Mouse (Mus musculus): Measurements from ENCODE around the gene Map3k7. TPM values are rescaled to one million over a fixed set of nuclear protein-coding genes. Genes with fewer than 3 reads are reported as not detected.

Gene Map3k7
- 48.2 and 50.8 TPM in 2 replicates for polyA plus RNA-seq (2014; fragmentation: Nextera tagmentation; extraction: Ambion mirVana)

DNA sequence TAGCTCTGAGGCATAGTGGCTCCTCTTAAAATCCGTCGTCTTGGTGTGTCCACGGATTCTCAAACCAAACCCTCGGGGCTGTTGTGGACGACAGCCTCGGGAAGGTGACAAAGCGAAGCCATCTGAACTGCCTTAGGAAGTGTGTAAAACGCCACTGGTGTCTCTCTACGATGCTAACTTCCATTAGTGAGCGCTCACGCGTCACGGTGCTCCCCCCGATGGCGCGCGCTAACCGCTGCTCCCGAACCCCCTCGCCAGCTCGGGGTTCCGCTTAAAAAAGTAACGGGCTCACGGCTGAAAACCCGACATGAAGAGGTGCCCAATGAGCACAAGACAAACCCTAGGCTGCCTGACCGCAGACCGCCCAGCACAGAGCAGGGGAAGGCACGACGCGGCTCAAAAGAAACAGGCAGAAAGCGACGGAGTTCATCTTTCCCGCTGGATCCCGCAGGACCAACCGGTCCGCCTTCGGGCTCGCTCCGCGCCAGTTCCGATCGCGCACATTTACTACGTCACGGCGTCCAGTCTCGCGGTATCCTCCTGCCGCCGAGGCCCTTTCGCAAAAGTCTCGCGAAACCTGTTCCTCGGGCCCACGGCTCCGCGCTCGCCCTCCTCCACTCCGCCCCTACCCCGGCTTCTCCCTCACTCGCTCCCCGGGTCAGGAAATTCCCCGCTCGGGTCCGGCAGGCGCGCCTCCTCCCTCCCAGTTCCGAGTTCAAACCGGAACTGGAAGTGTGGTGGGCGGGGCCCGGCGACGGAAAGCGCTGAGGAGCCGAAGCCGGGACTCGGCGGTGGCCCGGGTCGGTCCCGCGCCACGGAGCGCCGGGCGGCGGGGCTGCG is at the start of gene Map3k7:
Map3k7 (plus strand) TSS at position 744 of the 840 bp plus-strand sequence.
- Histone ChIP-seq H3K4me3 (ENCODE audit: low read depth, low read length) (peak within 1 kb of the TSS; percentile 77), H3K27me3 (ENCODE audit: control insufficient read depth, insufficient read depth, low read length) (no peaks in the 10 kb centered on the region), H3K27ac (replicated peaks; ENCODE audit: low read depth, low read length) (peak within 1 kb of the TSS; percentile 92), H3K4me2 (ENCODE audit: low read depth, low read length) (peak within 1 kb of the TSS; percentile 50), H3K9me3 (replicated peaks; ENCODE audit: control insufficient read depth, low read length) (no peaks in the 10 kb centered on the region), H3K9ac (replicated peaks; ENCODE audit: low read length) (peak within 1 kb of the TSS; percentile 91), H3K36me3 (replicated peaks; ENCODE audit: control insufficient read depth, insufficient read depth, low read depth, low read length) (no peaks in the 10 kb centered on the region), H3K4me1 (ENCODE audit: control insufficient read depth, insufficient read depth, low read length) (no peaks in the 10 kb centered on the region)
- ATAC-seq (replicated peaks; ENCODE audit: insufficient number of reproducible peaks, low FRiP score, low TSS enrichment, low read depth), result peak; percentile 95
- WGBS, result under 1% methylated on average over 72 of the region's 88 CpGs
- DNase-seq (ENCODE audit: low spot score), result peak; percentile 96

GRCm38 (mm10) chr4:31915114-31915513 is 48.8 kb upstream of the Map3k7 start:
- no peaks in the 10 kb centered on the region for H3K4me1 ChIP-seq (ENCODE audit: control insufficient read depth, insufficient read depth, low read length)
- no peaks in the 10 kb centered on the region for H3K36me3 ChIP-seq (replicated peaks; ENCODE audit: control insufficient read depth, insufficient read depth, low read depth, low read length)
- 76% methylated on average over 11 of the region's 11 CpGs for WGBS
- H3K27ac ChIP-seq (replicated peaks; ENCODE audit: low read depth, low read length), result no peak overlapping the region
- ATAC-seq (replicated peaks; ENCODE audit: insufficient number of reproducible peaks, low FRiP score, low TSS enrichment, low read depth) (no peak), DNase-seq (ENCODE audit: low spot score) (no peak)
- no peak overlapping the region for H3K4me3 ChIP-seq (ENCODE audit: low read depth, low read length)
- no peaks in the 10 kb centered on the region for H3K27me3 ChIP-seq (ENCODE audit: control insufficient read depth, insufficient read depth, low read length)
- no peak overlapping the region for H3K4me2 ChIP-seq (ENCODE audit: low read depth, low read length)
- no peak overlapping the region for H3K9ac ChIP-seq (replicated peaks; ENCODE audit: low read length)
- H3K9me3 ChIP-seq (replicated peaks; ENCODE audit: control insufficient read depth, low read length), result no peaks in the 10 kb centered on the region

GRCm38 (mm10) chr4:31918717-31919116 is 45.2 kb upstream of the Map3k7 start:
- Histone ChIP-seq H3K27me3 (ENCODE audit: control insufficient read depth, insufficient read depth, low read length) (no peaks in the 10 kb centered on the region), H3K4me3 (ENCODE audit: low read depth, low read length) (no peak overlapping the region), H3K27ac (replicated peaks; ENCODE audit: low read depth, low read length) (no peak overlapping the region), H3K9ac (replicated peaks; ENCODE audit: low read length) (no peak overlapping the region), H3K36me3 (replicated peaks; ENCODE audit: control insufficient read depth, insufficient read depth, low read depth, low read length) (no peaks in the 10 kb centered on the region), H3K4me2 (ENCODE audit: low read depth, low read length) (no peak overlapping the region), H3K4me1 (ENCODE audit: control insufficient read depth, insufficient read depth, low read length) (no peaks in the 10 kb centered on the region), H3K9me3 (replicated peaks; ENCODE audit: control insufficient read depth, low read length) (no peaks in the 10 kb centered on the region)
- 92% methylated on average over 5 of the region's 5 CpGs for WGBS
- DNase-seq (ENCODE audit: low spot score), result no peak
- no peak for ATAC-seq (replicated peaks; ENCODE audit: insufficient number of reproducible peaks, low FRiP score, low TSS enrichment, low read depth)

GRCm38 (mm10) chr4:31922215-31922614 is 41.7 kb upstream of the Map3k7 start:
- Histone ChIP-seq H3K27me3 (ENCODE audit: control insufficient read depth, insufficient read depth, low read length) (no peaks in the 10 kb centered on the region), H3K9ac (replicated peaks; ENCODE audit: low read length) (no peak overlapping the region), H3K9me3 (replicated peaks; ENCODE audit: control insufficient read depth, low read length) (no peaks in the 10 kb centered on the region), H3K27ac (replicated peaks; ENCODE audit: low read depth, low read length) (no peak overlapping the region), H3K36me3 (replicated peaks; ENCODE audit: control insufficient read depth, insufficient read depth, low read depth, low read length) (no peaks in the 10 kb centered on the region), H3K4me3 (ENCODE audit: low read depth, low read length) (no peak overlapping the region), H3K4me2 (ENCODE audit: low read depth, low read length) (no peak overlapping the region), H3K4me1 (ENCODE audit: control insufficient read depth, insufficient read depth, low read length) (no peaks in the 10 kb centered on the region)
- DNase-seq (ENCODE audit: low spot score) (no peak), ATAC-seq (replicated peaks; ENCODE audit: insufficient number of reproducible peaks, low FRiP score, low TSS enrichment, low read depth) (no peak)
- WGBS, result 50% methylated on average over 7 of the region's 7 CpGs

DNA sequence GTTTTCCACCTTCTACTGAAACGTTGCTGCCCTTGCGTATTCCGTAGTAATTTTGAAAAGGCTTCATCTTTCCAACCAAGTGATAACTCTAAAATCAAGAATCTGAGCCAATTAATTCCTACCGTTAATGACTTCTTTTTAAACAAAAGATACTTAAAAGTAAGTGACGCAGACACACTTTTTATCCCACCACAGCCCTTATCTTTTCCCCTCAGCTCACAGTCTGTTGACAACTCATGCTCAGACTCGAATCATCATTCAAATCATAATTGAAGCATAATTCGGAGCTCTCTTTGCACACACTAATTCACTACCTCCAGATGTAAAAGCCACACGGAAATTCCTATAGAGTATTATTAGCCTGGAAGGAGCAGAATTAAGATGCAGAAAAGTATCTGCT is 40.5 kb upstream of the Map3k7 start:
- WGBS, result 51% methylated on average over 8 of the region's 8 CpGs
- ATAC-seq (replicated peaks; ENCODE audit: insufficient number of reproducible peaks, low FRiP score, low TSS enrichment, low read depth) (no peak), DNase-seq (ENCODE audit: low spot score) (no peak)
- H3K27me3 ChIP-seq (ENCODE audit: control insufficient read depth, insufficient read depth, low read length), result no peaks in the 10 kb centered on the region
- no peaks in the 10 kb centered on the region for H3K4me1 ChIP-seq (ENCODE audit: control insufficient read depth, insufficient read depth, low read length)
- no peak overlapping the region for H3K4me2 ChIP-seq (ENCODE audit: low read depth, low read length)
- H3K4me3 ChIP-seq (ENCODE audit: low read depth, low read length), result no peak overlapping the region
- no peak overlapping the region for H3K9ac ChIP-seq (replicated peaks; ENCODE audit: low read length)
- H3K9me3 ChIP-seq (replicated peaks; ENCODE audit: control insufficient read depth, low read length), result no peaks in the 10 kb centered on the region
- H3K27ac ChIP-seq (replicated peaks; ENCODE audit: low read depth, low read length), result no peak overlapping the region
- no peaks in the 10 kb centered on the region for H3K36me3 ChIP-seq (replicated peaks; ENCODE audit: control insufficient read depth, insufficient read depth, low read depth, low read length)

DNA sequence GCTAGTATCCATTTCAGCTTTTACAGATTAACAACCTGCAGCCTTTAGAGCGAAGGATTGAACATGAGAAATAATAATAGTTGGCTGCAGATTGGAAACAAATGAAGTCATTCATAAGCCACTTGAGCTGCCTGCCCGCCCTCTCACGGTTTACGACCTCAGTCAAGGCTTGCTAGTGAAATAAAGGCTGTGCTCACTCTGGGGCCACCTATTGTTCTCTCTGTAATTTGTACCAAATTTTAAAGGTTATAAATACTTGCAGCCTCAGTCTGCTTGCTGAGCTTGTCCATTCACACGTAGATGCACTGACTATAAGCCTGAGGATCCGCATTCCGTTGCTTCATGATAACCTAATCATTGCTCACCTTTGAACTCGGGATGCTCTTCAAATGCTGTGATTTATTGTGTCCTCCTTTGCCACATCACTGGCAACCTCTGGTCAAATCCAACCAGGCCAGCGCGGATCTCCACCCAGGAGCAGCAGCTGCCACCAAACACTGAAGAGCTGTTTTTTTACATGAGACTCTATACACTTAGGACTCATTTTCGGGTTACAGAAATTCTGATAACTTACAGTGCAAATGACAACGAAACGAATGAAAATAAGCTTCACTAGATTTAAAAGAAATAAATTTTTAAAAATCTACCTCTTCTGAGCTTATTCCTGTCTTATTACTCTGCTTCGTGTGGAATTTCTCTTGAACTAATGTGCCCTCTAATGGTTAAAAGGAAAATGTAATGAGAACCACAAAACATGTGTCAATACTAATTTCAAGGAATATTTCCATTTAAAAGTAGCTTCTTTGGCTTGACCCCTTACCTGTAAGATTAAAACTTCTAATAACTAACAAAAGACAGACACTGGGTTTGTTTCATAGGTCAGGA is 39.4 kb upstream of the Map3k7 start:
- no peaks in the 10 kb centered on the region for H3K4me1 ChIP-seq (ENCODE audit: control insufficient read depth, insufficient read depth, low read length)
- no peak overlapping the region for H3K27ac ChIP-seq (replicated peaks; ENCODE audit: low read depth, low read length)
- no peaks in the 10 kb centered on the region for H3K36me3 ChIP-seq (replicated peaks; ENCODE audit: control insufficient read depth, insufficient read depth, low read depth, low read length)
- no peaks in the 10 kb centered on the region for H3K27me3 ChIP-seq (ENCODE audit: control insufficient read depth, insufficient read depth, low read length)
- H3K9me3 ChIP-seq (replicated peaks; ENCODE audit: control insufficient read depth, low read length), result no peaks in the 10 kb centered on the region
- no peak overlapping the region for H3K4me2 ChIP-seq (ENCODE audit: low read depth, low read length)
- DNase-seq (ENCODE audit: low spot score), result peak; percentile 16
- WGBS, result 43% methylated on average over 14 of the region's 14 CpGs
- H3K4me3 ChIP-seq (ENCODE audit: low read depth, low read length), result no peak overlapping the region
- ATAC-seq (replicated peaks; ENCODE audit: insufficient number of reproducible peaks, low FRiP score, low TSS enrichment, low read depth), result no peak
- H3K9ac ChIP-seq (replicated peaks; ENCODE audit: low read length), result no peak overlapping the region

DNA sequence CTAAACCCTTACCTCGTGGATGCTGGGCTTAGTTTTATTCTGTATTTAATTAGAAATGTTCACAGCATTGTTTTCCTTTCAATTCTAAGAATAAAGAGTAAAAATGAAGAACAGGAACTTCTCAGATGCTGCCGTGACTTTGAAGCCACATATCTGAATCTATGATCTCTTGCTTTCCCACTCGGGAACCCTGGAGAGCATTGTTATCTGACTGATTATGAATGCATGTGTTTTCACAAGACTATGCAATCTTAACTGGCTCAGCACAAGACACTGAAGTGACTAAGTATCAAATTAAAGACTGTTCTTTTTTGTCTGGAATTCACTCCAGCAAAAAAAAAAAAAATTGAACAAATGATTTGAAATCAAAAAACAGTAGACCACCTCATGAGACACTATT is 30.7 kb upstream of the Map3k7 start:
- Histone ChIP-seq H3K4me1 (ENCODE audit: control insufficient read depth, insufficient read depth, low read length) (no peaks in the 10 kb centered on the region), H3K27me3 (ENCODE audit: control insufficient read depth, insufficient read depth, low read length) (no peaks in the 10 kb centered on the region), H3K27ac (replicated peaks; ENCODE audit: low read depth, low read length) (no peak overlapping the region), H3K9ac (replicated peaks; ENCODE audit: low read length) (no peak overlapping the region), H3K4me3 (ENCODE audit: low read depth, low read length) (no peak overlapping the region), H3K9me3 (replicated peaks; ENCODE audit: control insufficient read depth, low read length) (no peaks in the 10 kb centered on the region), H3K4me2 (ENCODE audit: low read depth, low read length) (no peak overlapping the region), H3K36me3 (replicated peaks; ENCODE audit: control insufficient read depth, insufficient read depth, low read depth, low read length) (no peaks in the 10 kb centered on the region)
- DNase-seq (ENCODE audit: low spot score), result no peak
- 60% methylated on average over 3 of the region's 3 CpGs for WGBS
- no peak for ATAC-seq (replicated peaks; ENCODE audit: insufficient number of reproducible peaks, low FRiP score, low TSS enrichment, low read depth)

DNA sequence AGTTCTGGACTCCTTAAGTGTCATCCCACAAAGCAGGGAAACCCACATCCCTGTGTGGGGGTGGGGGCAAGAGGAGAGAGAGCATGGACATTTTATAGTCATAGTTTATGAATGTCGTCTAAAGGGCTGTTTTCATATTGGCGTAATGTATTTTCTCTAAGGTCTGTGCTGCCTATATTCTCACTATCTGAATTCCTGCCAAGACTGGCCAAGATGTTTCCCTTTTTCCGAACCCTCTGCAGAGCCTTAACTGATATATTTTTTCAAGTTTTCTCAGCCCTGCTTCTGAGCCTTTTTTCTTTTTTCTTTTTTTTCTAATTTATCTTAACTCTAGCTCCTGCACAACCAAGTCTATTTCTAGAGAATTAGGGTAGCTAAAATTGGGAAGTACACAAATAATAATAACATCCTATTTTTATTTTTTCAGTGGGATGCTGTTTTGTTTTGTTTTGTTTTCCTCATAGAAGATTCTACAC is 28.0 kb upstream of the Map3k7 start:
- no peak overlapping the region for H3K4me2 ChIP-seq (ENCODE audit: low read depth, low read length)
- H3K27me3 ChIP-seq (ENCODE audit: control insufficient read depth, insufficient read depth, low read length), result no peaks in the 10 kb centered on the region
- no peak overlapping the region for H3K9ac ChIP-seq (replicated peaks; ENCODE audit: low read length)
- H3K27ac ChIP-seq (replicated peaks; ENCODE audit: low read depth, low read length), result no peak overlapping the region
- H3K36me3 ChIP-seq (replicated peaks; ENCODE audit: control insufficient read depth, insufficient read depth, low read depth, low read length), result no peaks in the 10 kb centered on the region
- no peaks in the 10 kb centered on the region for H3K9me3 ChIP-seq (replicated peaks; ENCODE audit: control insufficient read depth, low read length)
- no peaks in the 10 kb centered on the region for H3K4me1 ChIP-seq (ENCODE audit: control insufficient read depth, insufficient read depth, low read length)
- 78% methylated on average over 3 of the region's 3 CpGs for WGBS
- no peak overlapping the region for H3K4me3 ChIP-seq (ENCODE audit: low read depth, low read length)
- no peak for DNase-seq (ENCODE audit: low spot score)
- ATAC-seq (replicated peaks; ENCODE audit: insufficient number of reproducible peaks, low FRiP score, low TSS enrichment, low read depth), result no peak

Data from embryonic facial prominence, embryonic 11.5 days (tissue).